Mouse (Mus musculus): ENCODE data around the gene Mrps11. TPM values are rescaled to one million over a fixed set of nuclear protein-coding genes. Genes with fewer than 3 reads are reported as not detected.

Mrps11 gene
- 23.9 and 27.2 TPM in 2 replicates for polyA plus RNA-seq (2015; fragmentation: Nextera tagmentation; extraction: Ambion mirVana)

- H3K9me3 ChIP-seq (ENCODE audit: low read length), result no peaks in the 10 kb centered on the region
- no peaks in the 10 kb centered on the region for H3K27me3 ChIP-seq (ENCODE audit: insufficient read depth, low read length)
- WGBS (ENCODE audit: insufficient replicate concordance), result under 1% methylated on average over 44 of the region's 44 CpGs
- ATAC-seq (peak; percentile 99), DNase-seq (peak; percentile 90)
- H3K9ac ChIP-seq (replicated peaks), result peak within 1 kb of the TSS; percentile 89
- H3K27ac ChIP-seq (ENCODE audit: low read depth), result peak within 1 kb of the TSS; percentile 44; the same call in 1 of the 2 replicates
- peak within 1 kb of the TSS; percentile 82 for H3K4me3 ChIP-seq (ENCODE audit: low read depth, low read length)
- H3K4me2 ChIP-seq (ENCODE audit: low read depth, low read length), result peak within 1 kb of the TSS; percentile 95
- TF ChIP-seq CTCF (IDR thresholded peaks at IDR 0.05; ENCODE audit: low read depth) (no peak), EP300 (IDR thresholded peaks at IDR 0.05; ENCODE audit: low read depth) (peak; percentile 80)
- peaks cover 23% of the 10 kb centered on the region for H3K36me3 ChIP-seq (replicated peaks; ENCODE audit: insufficient read depth, low read length)
- H3K4me1 ChIP-seq (ENCODE audit: insufficient read depth), result peaks cover 14% of the 10 kb centered on the region
These were observed at the start of gene Mrps11, which contains the start of gene Mrpl46 for GRCm38 (mm10) chr7:78782639-78783581. TSS of gene Mrps11 (plus strand) at chr7:78783119. TSS of gene Mrpl46 (minus strand) at chr7:78783531.

GRCm38 (mm10) chr7:78737196-78737595, 45.7 kb upstream of the Mrps11 start:
- Histone ChIP-seq H3K4me3 (ENCODE audit: low read depth, low read length) (no peak overlapping the region), H3K9me3 (ENCODE audit: low read length) (no peaks in the 10 kb centered on the region), H3K27ac (ENCODE audit: low read depth) (no peak overlapping the region), H3K27me3 (ENCODE audit: insufficient read depth, low read length) (no peaks in the 10 kb centered on the region), H3K36me3 (replicated peaks; ENCODE audit: insufficient read depth, low read length) (no peaks in the 10 kb centered on the region), H3K4me1 (ENCODE audit: insufficient read depth) (no peaks in the 10 kb centered on the region), H3K4me2 (ENCODE audit: low read depth, low read length) (no peak overlapping the region), H3K9ac (replicated peaks) (no peak overlapping the region)
- no peak for DNase-seq
- no peak for ATAC-seq
- 87% methylated on average over 6 of the region's 6 CpGs for WGBS (ENCODE audit: insufficient replicate concordance)
- TF ChIP-seq EP300 (IDR thresholded peaks at IDR 0.05; ENCODE audit: low read depth), result no peak
- no peak for TF ChIP-seq CTCF (IDR thresholded peaks at IDR 0.05; ENCODE audit: low read depth)

GRCm38 (mm10) chr7:78737614-78738210, 45.2 kb upstream of the Mrps11 start, which contains the start of gene Ntrk3:
TSS of gene Ntrk3 (minus strand) at chr7:78738012.
- TF ChIP-seq EP300 (IDR thresholded peaks at IDR 0.05; ENCODE audit: low read depth), result no peak
- DNase-seq, result no peak

GRCm38 (mm10) chr7:78739351-78740000, 43.4 kb upstream of the Mrps11 start:
- DNase-seq, result no peak
- no peak for ATAC-seq
- no peaks in the 10 kb centered on the region for H3K36me3 ChIP-seq (replicated peaks; ENCODE audit: insufficient read depth, low read length)
- no peaks in the 10 kb centered on the region for H3K4me1 ChIP-seq (ENCODE audit: insufficient read depth)
- H3K4me3 ChIP-seq (ENCODE audit: low read depth, low read length), result no peak overlapping the region
- no peaks in the 10 kb centered on the region for H3K9me3 ChIP-seq (ENCODE audit: low read length)
- no peak overlapping the region for H3K27ac ChIP-seq (ENCODE audit: low read depth)
- no peaks in the 10 kb centered on the region for H3K27me3 ChIP-seq (ENCODE audit: insufficient read depth, low read length)
- H3K4me2 ChIP-seq (ENCODE audit: low read depth, low read length), result no peak overlapping the region
- H3K9ac ChIP-seq (replicated peaks), result no peak overlapping the region
- TF ChIP-seq CTCF (IDR thresholded peaks at IDR 0.05; ENCODE audit: low read depth), result no peak
- TF ChIP-seq EP300 (IDR thresholded peaks at IDR 0.05; ENCODE audit: low read depth), result no peak
- WGBS (ENCODE audit: insufficient replicate concordance), result 75% methylated on average over 8 of the region's 8 CpGs

More at GRCm38 (mm10) chr7:78737614-78738210, 45.2 kb upstream of the Mrps11 start, which contains the start of gene Ntrk3:
- Histone ChIP-seq H3K9me3 (ENCODE audit: low read length) (no peaks in the 10 kb centered on the region), H3K27ac (ENCODE audit: low read depth) (no peak within 1 kb of the TSS), H3K4me3 (ENCODE audit: low read depth, low read length) (no peak within 1 kb of the TSS), H3K36me3 (replicated peaks; ENCODE audit: insufficient read depth, low read length) (no peaks in the 10 kb centered on the region), H3K27me3 (ENCODE audit: insufficient read depth, low read length) (no peaks in the 10 kb centered on the region), H3K4me1 (ENCODE audit: insufficient read depth) (no peaks in the 10 kb centered on the region), H3K9ac (replicated peaks) (no peak within 1 kb of the TSS), H3K4me2 (ENCODE audit: low read depth, low read length) (no peak within 1 kb of the TSS)
- WGBS (ENCODE audit: insufficient replicate concordance), result 80% methylated on average over 5 of the region's 5 CpGs
- no peak for ATAC-seq

GRCm38 (mm10) chr7:78743731-78744385, 39.1 kb upstream of the Mrps11 start:
- ATAC-seq, result no peak
- Histone ChIP-seq H3K4me2 (ENCODE audit: low read depth, low read length) (no peak overlapping the region), H3K9me3 (ENCODE audit: low read length) (no peaks in the 10 kb centered on the region), H3K4me1 (ENCODE audit: insufficient read depth) (no peaks in the 10 kb centered on the region), H3K9ac (replicated peaks) (no peak overlapping the region), H3K4me3 (ENCODE audit: low read depth, low read length) (no peak overlapping the region), H3K27me3 (ENCODE audit: insufficient read depth, low read length) (no peaks in the 10 kb centered on the region), H3K36me3 (replicated peaks; ENCODE audit: insufficient read depth, low read length) (no peaks in the 10 kb centered on the region), H3K27ac (ENCODE audit: low read depth) (no peak overlapping the region)
- DNase-seq, result no peak
- WGBS (ENCODE audit: insufficient replicate concordance), result 57% methylated on average over 5 of the region's 5 CpGs
- TF ChIP-seq CTCF (IDR thresholded peaks at IDR 0.05; ENCODE audit: low read depth) (no peak), EP300 (IDR thresholded peaks at IDR 0.05; ENCODE audit: low read depth) (no peak)
